Mouse (Mus musculus) erythroblast, adult 5-6 weeks (primary cell): Measurements from ENCODE around the gene Cpm. TPM values are rescaled to one million over a fixed set of nuclear protein-coding genes. Genes with fewer than 3 reads are reported as not detected.
A peak's percentile ranks its signal among the peaks of the same experiment; 100 is the strongest.

Experiments used
- ATAC-seq: replicated peaks from 2 replicates; pipeline ENCODE4 v1.8.0; 2016; ENCODE audit warnings: moderate number of reproducible peaks, mild to moderate bottlenecking, moderate TSS enrichment, inconsistent platforms; ENCODE audit not compliant: poor library complexity, low FRiP score, severe bottlenecking
- total RNA-seq, 2 experiments: library from RNA; stranded (forward) in 1 of 2; stranded (reverse) in 1 of 2; fragments of 150-400 nt in 1 of 2; fragments of 200-764, 138-1000 nt in 1 of 2; gene quantifications; 2 replicates each; pipeline versions ENCODE4 v1.2.3 to v1.2.4; 2015 to 2017; ENCODE audit warnings: low replicate concordance in 2 of 2

The Cpm gene
- total RNA-seq, 2 experiments from 2014 or later, result 0.60 TPM; not detected in 1

GRCm38 (mm10) chr10:117679029-117679686, 49.9 kb downstream of the Cpm start:
- ATAC-seq, result no peak

DNA sequence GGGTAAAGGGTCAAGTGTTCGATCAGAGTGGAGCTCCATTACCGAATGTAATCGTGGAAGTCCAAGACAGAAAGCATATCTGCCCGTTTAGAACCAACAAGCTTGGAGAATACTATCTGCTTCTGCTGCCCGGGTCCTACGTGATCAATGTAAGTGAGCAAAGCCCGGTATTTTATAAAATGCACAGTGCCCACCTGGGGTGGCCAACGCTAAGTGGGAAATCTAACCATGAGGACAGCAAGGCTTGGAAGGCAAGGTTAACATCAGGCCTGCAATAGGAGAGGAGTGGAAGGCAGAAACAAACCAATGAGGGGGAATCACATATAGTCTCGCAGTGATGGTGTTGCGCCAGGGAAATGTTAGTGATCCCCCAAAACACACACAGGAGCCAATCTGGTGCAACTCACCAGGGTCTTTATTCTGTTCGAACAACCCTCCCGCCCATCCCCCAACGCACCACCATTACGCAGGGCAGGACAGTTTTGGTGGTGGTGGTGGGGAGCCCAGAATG, 50.7 kb downstream of the Cpm start:
- no peak for ATAC-seq

GRCm38 (mm10) chr10:117680868-117681513, 51.7 kb downstream of the Cpm start:
- no peak for ATAC-seq

- ATAC-seq, result no peak
Observed at GRCm38 (mm10) chr10:117681543-117681942, 52.2 kb downstream of the Cpm start.

DNA sequence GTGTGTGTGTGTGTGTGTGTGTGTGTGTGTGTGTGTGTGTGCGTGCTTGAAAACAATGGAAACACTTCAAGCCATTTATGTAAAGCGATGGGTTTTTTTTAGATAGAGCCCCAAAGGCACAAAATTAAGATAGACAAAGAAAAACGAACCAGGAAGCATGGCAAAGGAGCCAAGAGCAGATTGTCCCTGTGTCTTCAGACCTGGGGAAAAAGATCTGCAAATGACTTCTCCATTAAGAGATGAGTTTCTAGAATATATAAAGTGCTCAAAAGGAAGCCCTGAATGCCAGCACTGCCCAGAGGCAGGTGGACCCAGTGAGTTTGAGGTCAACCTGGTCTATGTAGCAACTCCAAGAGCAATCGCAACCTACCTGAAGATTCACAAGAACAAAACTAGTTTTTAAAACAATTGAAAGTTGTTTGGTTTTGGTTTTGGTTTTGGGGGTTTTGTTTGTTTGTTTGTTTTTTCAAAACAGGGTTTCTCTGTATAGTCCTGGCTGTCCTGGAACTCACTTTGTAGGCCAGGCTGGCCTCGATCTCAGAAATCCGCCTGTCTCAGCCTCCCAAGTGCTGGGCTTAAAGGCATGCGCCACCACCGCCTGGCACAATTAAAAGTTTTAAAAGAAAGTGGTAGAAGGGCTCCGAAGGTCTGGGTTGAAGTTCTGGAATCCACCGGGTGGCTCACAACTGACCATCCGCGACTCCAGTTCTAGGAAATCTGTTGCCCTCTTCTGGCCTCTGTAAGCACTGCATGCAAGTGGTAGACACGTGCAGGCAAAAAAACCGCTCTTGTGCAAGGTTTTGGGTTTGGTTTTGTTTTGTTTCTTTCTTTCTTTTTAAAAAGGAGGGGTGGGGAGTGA, 52.9 kb downstream of the Cpm start:
- ATAC-seq, result no peak

GRCm38 (mm10) chr10:117682858-117683733, 53.8 kb downstream of the Cpm start:
- ATAC-seq, result no peak

GRCm38 (mm10) chr10:117683734-117684037, 54.4 kb downstream of the Cpm start:
- ATAC-seq, result no peak

DNA sequence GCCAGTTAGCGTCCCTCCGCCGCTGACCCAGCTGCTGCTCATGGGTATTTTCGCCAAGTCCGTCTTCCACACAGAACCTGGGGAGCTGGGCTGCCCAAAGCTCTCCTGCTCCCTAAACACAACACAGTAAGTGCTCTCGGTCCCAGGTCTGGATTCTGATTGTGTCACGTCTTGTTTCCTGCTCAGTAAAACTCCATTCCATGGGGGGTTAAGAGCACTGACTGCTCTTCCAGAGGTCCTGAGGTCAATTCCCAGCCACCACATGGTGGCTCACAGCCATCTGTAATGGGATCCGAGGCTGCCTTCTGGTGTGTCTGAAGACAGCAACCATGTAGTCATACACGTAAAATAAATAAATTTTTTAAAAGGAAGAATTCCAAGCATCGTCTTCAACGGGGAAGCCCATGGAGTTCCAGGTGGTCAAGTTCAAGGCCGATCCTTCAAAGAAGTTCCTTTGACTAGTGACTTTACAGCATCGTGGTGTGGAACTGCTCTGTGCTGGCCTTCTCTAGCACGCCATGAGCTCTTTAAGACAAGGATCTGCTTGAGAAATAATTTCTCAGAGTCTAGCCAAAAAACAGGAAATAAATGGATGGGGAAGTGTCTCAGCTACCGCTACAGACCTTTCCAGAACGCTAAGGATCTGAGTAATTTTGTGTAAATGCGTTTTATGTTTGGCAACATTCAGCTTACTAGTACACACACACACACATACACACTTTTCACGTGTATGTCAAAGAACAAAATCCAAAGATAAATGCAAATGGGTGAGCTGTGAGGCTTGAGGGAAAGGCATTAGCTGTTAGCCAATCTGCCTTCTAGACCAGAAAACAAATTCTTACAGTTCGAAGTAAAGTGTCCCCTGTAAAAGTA, 55.2 kb downstream of the Cpm start:
- ATAC-seq, result no peak

- ATAC-seq, result no peak
Observed at GRCm38 (mm10) chr10:117685171-117685848, 56.0 kb downstream of the Cpm start.

- ATAC-seq, result no peak
Observed at GRCm38 (mm10) chr10:117685849-117686591, 56.7 kb downstream of the Cpm start.

- no peak for ATAC-seq
Observed at GRCm38 (mm10) chr10:117687018-117687417, 57.7 kb downstream of the Cpm start.

DNA sequence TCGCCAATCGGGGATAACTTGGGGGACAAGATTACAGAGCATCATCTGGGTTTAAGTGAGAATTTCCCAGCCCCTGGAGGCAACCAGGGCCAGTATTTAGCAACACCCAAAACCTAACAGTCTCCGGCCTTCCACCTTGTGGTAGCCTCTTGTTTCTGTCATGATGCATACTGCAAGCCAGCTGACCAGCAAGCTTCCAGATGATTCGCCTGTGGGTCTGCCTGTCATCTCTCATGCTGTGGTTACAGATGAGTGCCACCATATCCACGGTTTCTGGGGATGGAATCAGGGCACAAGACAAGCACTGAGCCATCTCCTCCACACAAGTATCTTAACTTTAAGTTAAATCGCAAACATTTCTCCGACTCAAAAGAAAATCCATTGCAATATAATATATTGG, 58.3 kb downstream of the Cpm start:
- no peak for ATAC-seq

- ATAC-seq, result peak; percentile 81
Observed at GRCm38 (mm10) chr10:117688204-117689151, 59.2 kb downstream of the Cpm start.

DNA sequence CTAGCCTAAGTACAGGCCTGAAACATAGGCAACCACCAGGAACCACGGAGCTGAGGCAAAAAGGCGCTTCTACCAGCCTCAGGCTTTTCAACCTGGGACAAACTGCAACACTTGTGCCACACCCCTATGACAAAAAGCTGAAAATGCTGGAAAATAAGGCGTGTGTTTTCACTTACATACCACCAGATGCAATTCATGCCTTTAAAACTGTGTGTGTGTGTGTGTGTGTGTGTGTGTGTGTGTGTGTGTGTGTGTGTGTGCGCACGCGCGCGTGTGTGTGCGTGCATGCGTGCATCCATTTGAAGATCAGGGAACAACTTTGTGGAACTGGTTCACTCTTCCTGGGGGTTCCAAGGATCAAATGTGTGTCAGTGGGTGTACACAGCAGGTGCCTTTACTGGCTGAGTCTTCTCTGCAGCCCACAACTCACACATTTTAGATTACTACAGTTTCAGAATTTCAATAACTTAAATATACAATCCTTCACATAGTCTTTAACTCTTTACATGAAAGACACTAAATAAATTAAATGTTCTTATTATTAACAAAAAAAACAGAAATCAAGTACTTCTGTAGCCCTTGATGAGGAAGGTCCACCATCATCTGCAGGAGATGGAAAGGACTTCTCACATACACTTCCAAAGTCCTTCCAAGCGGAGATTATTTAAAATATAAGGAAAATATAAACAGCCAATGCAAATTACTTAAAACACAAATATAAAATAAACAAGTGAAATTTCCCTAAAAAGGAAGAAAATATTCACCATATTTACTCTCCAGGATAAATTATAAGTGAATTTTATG, 60.2 kb downstream of the Cpm start:
- no peak for ATAC-seq

GRCm38 (mm10) chr10:117690101-117690352, 60.7 kb downstream of the Cpm start:
- ATAC-seq, result no peak

DNA sequence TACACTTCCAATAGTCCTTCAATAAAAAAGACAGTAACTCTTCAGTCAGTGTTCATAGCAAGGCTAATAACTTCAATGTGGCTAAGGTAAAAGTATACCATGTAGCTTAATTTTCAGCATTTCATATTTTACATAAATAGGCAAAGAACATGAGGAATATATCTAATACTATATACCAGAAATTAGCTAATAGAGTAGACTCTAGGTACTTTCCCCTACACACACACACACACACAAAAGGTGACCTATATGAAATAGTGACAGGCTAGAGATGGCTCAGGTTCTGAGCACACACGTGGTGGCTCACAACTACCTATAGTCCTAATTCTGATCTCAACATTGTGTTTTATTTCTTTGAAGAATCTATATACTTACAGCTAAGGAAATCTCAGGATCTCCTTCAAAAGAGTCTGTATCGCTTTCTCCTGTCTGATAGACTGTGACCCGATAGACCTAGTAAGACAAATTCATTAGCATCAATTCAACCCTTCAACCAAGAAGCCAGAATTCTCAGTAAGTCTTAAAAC, 61.5 kb downstream of the Cpm start:
- ATAC-seq, result no peak
